Comparison of ENCODE assay signal across 23 mouse cellular contexts in the genomic region with DNA sequence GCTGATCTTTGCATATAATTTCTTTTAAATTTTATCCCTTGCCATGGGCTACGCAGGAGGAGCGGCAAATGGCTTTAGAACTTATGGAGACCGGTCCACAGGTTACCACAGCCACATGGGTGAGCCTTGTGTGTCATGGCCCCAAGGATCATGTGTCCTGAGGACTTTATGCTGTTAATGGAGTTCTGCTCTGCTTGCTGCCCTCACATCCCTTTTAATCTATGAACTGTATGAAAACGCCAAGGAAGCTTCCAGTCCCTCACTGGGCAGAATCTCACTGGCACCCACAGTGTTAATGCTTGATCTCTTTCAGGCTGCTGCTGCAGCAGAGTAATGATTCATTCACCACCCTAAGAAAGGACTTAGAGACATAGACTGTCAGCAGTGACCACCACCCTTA.
DNase-seq lines count a peak whose midpoint lies in the region; ATAC-seq and TF ChIP-seq lines count a peak whose summit lies in the region.
"Had no signal": no experiment of that assay in that cellular context is flagged by ENCODE, and none has a peak within 500 bp of the region (broad histone marks: within the 10 kb centered on the region; RNA-seq: fewer than 3 reads in every experiment).

No protein-coding gene starts in this region.

- H3K9ac ChIP-seq in midbrain, embryonic 11.5 days (ENCODE audit: low read length) = no peak overlapping the region
- no peak overlapping the region for H3K9ac ChIP-seq in midbrain, embryonic 15.5 days
- no peak overlapping the region for H3K9ac ChIP-seq in midbrain, postnatal 0 days (replicated peaks; ENCODE audit: low read length, poor library complexity, severe bottlenecking)
- no peak overlapping the region for H3K9ac ChIP-seq in midbrain, embryonic 16.5 days (ENCODE audit: low read depth, low read length)
- H3K9ac ChIP-seq in midbrain, embryonic 13.5 days (replicated peaks) = no peak overlapping the region

- H3K27me3 ChIP-seq in midbrain, embryonic 11.5 days (ENCODE audit: control insufficient read depth, insufficient read depth, low read length) = no peaks in the 10 kb centered on the region
- no peaks in the 10 kb centered on the region for H3K27me3 ChIP-seq in midbrain, embryonic 10.5 days (ENCODE audit: low read depth, poor library complexity, severe bottlenecking)
- H3K27me3 ChIP-seq in midbrain, embryonic 15.5 days (replicated peaks) = no peaks in the 10 kb centered on the region
- no peaks in the 10 kb centered on the region for H3K27me3 ChIP-seq in midbrain, postnatal 0 days (ENCODE audit: insufficient read depth, low read length)
- no peaks in the 10 kb centered on the region for H3K27me3 ChIP-seq in midbrain, embryonic 16.5 days (ENCODE audit: control insufficient read depth, insufficient read depth, low read depth, low read length)
- H3K27me3 ChIP-seq in midbrain, embryonic 13.5 days = no peaks in the 10 kb centered on the region
- H3K27me3 ChIP-seq: CH12.LX had no signal

- TF ChIP-seq CTCF in midbrain, postnatal 0 days (IDR thresholded peaks at IDR 0.05) = no peak
- no peak for TF ChIP-seq CTCF in brain, embryonic 14.5 days (IDR thresholded peaks at IDR 0.05; ENCODE audit: borderline replicate concordance, extremely low read depth, insufficient read depth, insufficient read length)

- no peaks in the 10 kb centered on the region for H3K9me3 ChIP-seq in midbrain, embryonic 11.5 days (ENCODE audit: control insufficient read depth, low read length)
- no peaks in the 10 kb centered on the region for H3K9me3 ChIP-seq in midbrain, embryonic 10.5 days (replicated peaks)
- no peaks in the 10 kb centered on the region for H3K9me3 ChIP-seq in midbrain, embryonic 15.5 days
- no peaks in the 10 kb centered on the region for H3K9me3 ChIP-seq in midbrain, postnatal 0 days (ENCODE audit: low read length)
- no peaks in the 10 kb centered on the region for H3K9me3 ChIP-seq in midbrain, embryonic 16.5 days (replicated peaks; ENCODE audit: control insufficient read depth, low read length, poor library complexity, severe bottlenecking)
- H3K9me3 ChIP-seq in midbrain, embryonic 13.5 days = no peaks in the 10 kb centered on the region
- H3K9me3 ChIP-seq: G1E had no signal

- H3K36me3 ChIP-seq in midbrain, embryonic 11.5 days (ENCODE audit: control insufficient read depth, insufficient read depth, low read length) = no peaks in the 10 kb centered on the region
- no peaks in the 10 kb centered on the region for H3K36me3 ChIP-seq in midbrain, embryonic 10.5 days
- H3K36me3 ChIP-seq in midbrain, embryonic 15.5 days (replicated peaks) = no peaks in the 10 kb centered on the region
- no peaks in the 10 kb centered on the region for H3K36me3 ChIP-seq in midbrain, postnatal 0 days (ENCODE audit: insufficient read depth, low read length)
- H3K36me3 ChIP-seq in midbrain, embryonic 16.5 days (ENCODE audit: control insufficient read depth, insufficient read depth, low read length) = no peaks in the 10 kb centered on the region
- H3K36me3 ChIP-seq in midbrain, embryonic 13.5 days = no peaks in the 10 kb centered on the region
- H3K36me3 ChIP-seq: G1E had no signal

- no peak overlapping the region for H3K4me3 ChIP-seq in midbrain, embryonic 11.5 days (ENCODE audit: low read depth, low read length)
- H3K4me3 ChIP-seq in midbrain, embryonic 10.5 days = no peak overlapping the region
- H3K4me3 ChIP-seq in midbrain, embryonic 15.5 days = no peak overlapping the region
- no peak overlapping the region for H3K4me3 ChIP-seq in midbrain, postnatal 0 days (ENCODE audit: low read depth, low read length)
- H3K4me3 ChIP-seq in midbrain, embryonic 16.5 days (ENCODE audit: low read depth, low read length) = no peak overlapping the region
- H3K4me3 ChIP-seq in midbrain, embryonic 13.5 days (replicated peaks) = no peak overlapping the region

- DNase-seq in midbrain, embryonic 11.5 days (ENCODE audit: low spot score, missing footprints) = peak; percentile 57
- DNase-seq in midbrain, embryonic 10.5 days (ENCODE audit: low spot score) = no peak
- DNase-seq in midbrain, postnatal 0 days (ENCODE audit: low spot score) = no peak
- peak; percentile 31 for DNase-seq in brain, embryonic 14.5 days (ENCODE audit: low read depth)
- no peak for DNase-seq in kidney, adult 9 months
- DNase-seq: adrenal gland, adult 2 months; adrenal gland, adult 8-10 months; adrenal gland, postnatal 10 days; adrenal gland, postnatal 14 days; adrenal gland, postnatal 25 days; adrenal gland, postnatal 36 days; B cell, adult 2 months; cerebellum, adult 11 months; cerebellum, adult 11-12 months; cerebellum, adult 18-20 months had no signal

- WGBS in midbrain, embryonic 11.5 days = 85% methylated on average over 4 of the region's 4 CpGs
- 88% methylated on average over 4 of the region's 4 CpGs for WGBS in midbrain, embryonic 10.5 days
- 71% methylated on average over 4 of the region's 4 CpGs for WGBS in midbrain, embryonic 15.5 days
- WGBS in midbrain, postnatal 0 days = 74% methylated on average over 4 of the region's 4 CpGs
- 80% methylated on average over 4 of the region's 4 CpGs for WGBS in midbrain, embryonic 16.5 days
- WGBS in midbrain, embryonic 13.5 days = 86% methylated on average over 4 of the region's 4 CpGs

- H3K4me1 ChIP-seq in midbrain, embryonic 11.5 days (ENCODE audit: control insufficient read depth, insufficient read depth, low read length) = no peaks in the 10 kb centered on the region
- no peaks in the 10 kb centered on the region for H3K4me1 ChIP-seq in midbrain, embryonic 10.5 days
- H3K4me1 ChIP-seq in midbrain, embryonic 15.5 days = 0 out of 2 replicates have a peak, but pooled peaks cover 2% of the 10 kb centered on the region
- H3K4me1 ChIP-seq in midbrain, postnatal 0 days (ENCODE audit: insufficient read depth, low read length) = no peaks in the 10 kb centered on the region
- no peaks in the 10 kb centered on the region for H3K4me1 ChIP-seq in midbrain, embryonic 16.5 days (ENCODE audit: control insufficient read depth, insufficient read depth, low read length)
- no peaks in the 10 kb centered on the region for H3K4me1 ChIP-seq in midbrain, embryonic 13.5 days (replicated peaks)

- no peak for TF ChIP-seq POLR2A in brain, embryonic 14.5 days (IDR thresholded peaks at IDR 0.05; ENCODE audit: borderline replicate concordance, extremely low read depth, insufficient read depth, insufficient read length, poor library complexity, severe bottlenecking)

- no peak overlapping the region for H3K27ac ChIP-seq in midbrain, embryonic 11.5 days (ENCODE audit: low read depth, low read length)
- no peak overlapping the region for H3K27ac ChIP-seq in midbrain, embryonic 10.5 days (replicated peaks)
- no peak overlapping the region for H3K27ac ChIP-seq in midbrain, embryonic 15.5 days
- H3K27ac ChIP-seq in midbrain, postnatal 0 days (ENCODE audit: low read depth, low read length) = no peak overlapping the region
- no peak overlapping the region for H3K27ac ChIP-seq in midbrain, embryonic 16.5 days (ENCODE audit: low read length)
- no peak overlapping the region for H3K27ac ChIP-seq in midbrain, embryonic 13.5 days

- H3K4me2 ChIP-seq in midbrain, embryonic 11.5 days = no peak overlapping the region
- H3K4me2 ChIP-seq in midbrain, embryonic 15.5 days = no peak overlapping the region
- H3K4me2 ChIP-seq in midbrain, postnatal 0 days (ENCODE audit: low read depth, low read length, poor library complexity, severe bottlenecking) = no peak overlapping the region
- H3K4me2 ChIP-seq in midbrain, embryonic 16.5 days (ENCODE audit: low read length) = no peak overlapping the region
- no peak overlapping the region for H3K4me2 ChIP-seq in midbrain, embryonic 13.5 days (replicated peaks)

- ATAC-seq in midbrain, embryonic 11.5 days (ENCODE audit: low FRiP score) = no peak
- peak; percentile 62; the same call in 1 of the 2 replicates for ATAC-seq in midbrain, embryonic 15.5 days (replicated peaks)
- no peak for ATAC-seq in midbrain, postnatal 0 days (ENCODE audit: low FRiP score)
- ATAC-seq in midbrain, embryonic 16.5 days = peak; percentile 64
- ATAC-seq in midbrain, embryonic 13.5 days = no peak
- ATAC-seq: activated CD4-positive, CD25-positive, alpha-beta regulatory T cell, adult 4 months; CD4-positive, CD25-positive, alpha-beta regulatory T cell, adult 4 months; Patski had no signal

Comparison
In these comparisons a context has a peak if more than half of its experiments do, and no peak if none do; other contexts are left out.
1. ATAC-seq: peak in midbrain, embryonic 15.5 days (single experiment) and midbrain, embryonic 16.5 days (single experiment); none in midbrain, embryonic 11.5 days (single experiment), midbrain, postnatal 0 days (single experiment) and midbrain, embryonic 13.5 days (single experiment).
2. DNase-seq: peak in midbrain, embryonic 11.5 days (single experiment) and brain, embryonic 14.5 days (single experiment); none in midbrain, embryonic 10.5 days (single experiment), midbrain, postnatal 0 days (single experiment) and kidney, adult 9 months (single experiment).